9 mouse cellular contexts compared by ENCODE assay signal in genomic region chr13:38144962-38145713, GRCm38 (mm10). TPM values are rescaled to one million over a fixed set of nuclear protein-coding genes. Genes with fewer than 3 reads are reported as not detected.
A peak's percentile ranks its signal among the peaks of the same experiment; 100 is the strongest.
DNase-seq lines count a peak whose midpoint lies in the region; ATAC-seq and TF ChIP-seq lines count a peak whose summit lies in the region.
"Had no signal": no experiment of that assay in that cellular context is flagged by ENCODE, and none has a peak within 500 bp of the region (broad histone marks: within the 10 kb centered on the region; RNA-seq: fewer than 3 reads in every experiment).

No protein-coding gene starts in this region.

- ATAC-seq in heart, embryonic 15.5 days (replicated peaks; ENCODE audit: insufficient number of reproducible peaks, insufficient read depth, low FRiP score, low read depth), result no peak
- ATAC-seq in intestine, postnatal 0 days, result peak; percentile 78
- peak; percentile 77 for ATAC-seq in lung, embryonic 14.5 days (ENCODE audit: insufficient read depth)
- ATAC-seq in monocyte, adult 5-6 weeks (replicated peaks; ENCODE audit: insufficient number of reproducible peaks, low FRiP score, low TSS enrichment, poor library complexity, severe bottlenecking), result no peak

- H3K4me1 ChIP-seq in heart, embryonic 15.5 days (replicated peaks), result peaks cover 36% of the 10 kb centered on the region
- no peaks in the 10 kb centered on the region for H3K4me1 ChIP-seq in intestine, postnatal 0 days (replicated peaks; ENCODE audit: control insufficient read depth, insufficient read depth, low read length)
- no peaks in the 10 kb centered on the region for H3K4me1 ChIP-seq in lung, embryonic 14.5 days (ENCODE audit: insufficient read depth)

- peak overlapping the region; percentile 58 for H3K4me2 ChIP-seq in heart, embryonic 15.5 days
- peak overlapping the region; percentile 68 for H3K4me2 ChIP-seq in intestine, postnatal 0 days (replicated peaks; ENCODE audit: low read depth)
- peak overlapping the region; percentile 65 for H3K4me2 ChIP-seq in lung, embryonic 14.5 days

- TF ChIP-seq CTCF in intestine, postnatal 0 days (IDR thresholded peaks at IDR 0.05; ENCODE audit: low read depth), result no peak
- no peak for TF ChIP-seq CTCF in lung, embryonic 14.5 days (IDR thresholded peaks at IDR 0.05; ENCODE audit: low read depth)

- 9% methylated on average over 20 of the region's 20 CpGs for WGBS in heart, embryonic 15.5 days
- WGBS in intestine, postnatal 0 days, result 7% methylated on average over 20 of the region's 20 CpGs
- 7% methylated on average over 20 of the region's 20 CpGs for WGBS in lung, embryonic 14.5 days

- H3K27me3 ChIP-seq in heart, embryonic 15.5 days, result no peaks in the 10 kb centered on the region
- H3K27me3 ChIP-seq in intestine, postnatal 0 days (replicated peaks; ENCODE audit: control insufficient read depth, insufficient read depth, low read length), result no peaks in the 10 kb centered on the region
- peaks cover 8% of the 10 kb centered on the region; the same call in 1 of the 2 replicates for H3K27me3 ChIP-seq in lung, embryonic 14.5 days (ENCODE audit: insufficient read depth, low read length)
- H3K27me3 ChIP-seq: CH12.LX had no signal

- H3K4me3 ChIP-seq in heart, embryonic 15.5 days, result peak overlapping the region; percentile 34
- peak overlapping the region; percentile 26 for H3K4me3 ChIP-seq in intestine, postnatal 0 days (ENCODE audit: low read depth, low read length)
- H3K4me3 ChIP-seq in lung, embryonic 14.5 days (ENCODE audit: low read depth, low read length), result peak overlapping the region; percentile 26

- no peak for DNase-seq in heart, adult 18-20 months
- DNase-seq in lung, embryonic 14.5 days, result peak; percentile 84
- peak; percentile 29 for DNase-seq in urinary bladder, adult 2 months (ENCODE audit: low spot score)
- no peak for DNase-seq in frontal cortex, postnatal 25 days (ENCODE audit: low spot score in 2 of 2)
- no peak for DNase-seq in ovary, postnatal 36 days (ENCODE audit: low spot score)

- peak overlapping the region; percentile 25; the same call in 1 of the 2 replicates for H3K9ac ChIP-seq in heart, embryonic 15.5 days
- H3K9ac ChIP-seq in intestine, postnatal 0 days (ENCODE audit: low read depth, low read length), result 0 out of 2 replicates have a peak overlapping the region, but pooled peaks have one; percentile 22
- H3K9ac ChIP-seq in lung, embryonic 14.5 days, result peak overlapping the region; percentile 39

- peak overlapping the region; percentile 37 for H3K27ac ChIP-seq in heart, embryonic 15.5 days
- peak overlapping the region; percentile 57 for H3K27ac ChIP-seq in intestine, postnatal 0 days (ENCODE audit: low read depth, low read length)
- H3K27ac ChIP-seq in lung, embryonic 14.5 days (ENCODE audit: low read depth), result peak overlapping the region; percentile 81

- no peaks in the 10 kb centered on the region for H3K9me3 ChIP-seq in heart, embryonic 15.5 days (replicated peaks)
- no peaks in the 10 kb centered on the region for H3K9me3 ChIP-seq in intestine, postnatal 0 days (ENCODE audit: control insufficient read depth)
- no peaks in the 10 kb centered on the region for H3K9me3 ChIP-seq in lung, embryonic 14.5 days (ENCODE audit: low read depth, low read length)

- no peaks in the 10 kb centered on the region for H3K36me3 ChIP-seq in heart, embryonic 15.5 days
- H3K36me3 ChIP-seq in intestine, postnatal 0 days (ENCODE audit: control insufficient read depth, insufficient read depth), result no peaks in the 10 kb centered on the region
- no peaks in the 10 kb centered on the region for H3K36me3 ChIP-seq in lung, embryonic 14.5 days (ENCODE audit: insufficient read depth)

RNA-seq across cellular contexts. Expression of gene Dsp, which starts 6.0 kb away (rescaled TPM):
- polyA plus RNA-seq in heart, embryonic 15.5 days (2015; fragmentation: Nextera tagmentation; extraction: Ambion mirVana), result 35.1 and 35.2 TPM in 2 replicates
- total RNA-seq in heart, adult 18-20 months (2021), result 100 to 1,000 TPM; 526 to 592 TPM
- polyA plus RNA-seq in intestine, postnatal 0 days (2015; fragmentation: Nextera tagmentation; extraction: Ambion mirVana), result 14.8 and 15.7 TPM in 2 replicates
- 8.0 and 9.1 TPM in 2 replicates for polyA plus RNA-seq in lung, embryonic 14.5 days (2014; fragmentation: Nextera tagmentation; extraction: Ambion mirVana)
- 17.9 and 22.7 TPM in 2 replicates for polyA plus RNA-seq in urinary bladder, adult 2 months (2012; rRNA removed)
- total RNA-seq in monocyte, adult 5-6 weeks (2017), result 0.29 to 0.39 TPM in 2 of 3 replicates, not detected in the other

RNA-seq across cellular contexts. Expression of gene Snrnp48, which starts 59.6 kb away (rescaled TPM):
- polyA plus RNA-seq in heart, embryonic 15.5 days (2015; fragmentation: Nextera tagmentation; extraction: Ambion mirVana), result 18.8 and 24.6 TPM in 2 replicates
- total RNA-seq in heart, adult 18-20 months (2021), result 10 to 100 TPM; 10.0 to 10.2 TPM
- polyA plus RNA-seq in intestine, postnatal 0 days (2015; fragmentation: Nextera tagmentation; extraction: Ambion mirVana), result 19.5 and 23.8 TPM in 2 replicates
- polyA plus RNA-seq in lung, embryonic 14.5 days (2014; fragmentation: Nextera tagmentation; extraction: Ambion mirVana), result 39.1 and 40.5 TPM in 2 replicates
- 29.0 and 32.7 TPM in 2 replicates for polyA plus RNA-seq in urinary bladder, adult 2 months (2012; rRNA removed)
- 123 to 199 TPM (median 194 TPM) in 3 replicates for total RNA-seq in monocyte, adult 5-6 weeks (2017)

Comparison
In these comparisons a context has a peak if more than half of its experiments do, and no peak if none do; other contexts are left out.
1. ATAC-seq: peak in intestine, postnatal 0 days (single experiment) and lung, embryonic 14.5 days (single experiment); none in heart, embryonic 15.5 days (single experiment) and monocyte, adult 5-6 weeks (single experiment).
2. DNase-seq: peak in lung, embryonic 14.5 days (single experiment) and urinary bladder, adult 2 months (single experiment); none in heart, adult 18-20 months (0 of 2), frontal cortex, postnatal 25 days (0 of 2) and ovary, postnatal 36 days (single experiment).
3. Peak in every context shown above with its lines, with median percentiles within 50 percentile points of each other: H3K27ac ChIP-seq, H3K4me2 ChIP-seq, H3K4me3 ChIP-seq and H3K9ac ChIP-seq.